Mouse (Mus musculus) heart, embryonic 16.5 days (tissue): ENCODE measurements around the gene Hoxa6. TPM values are rescaled to one million over a fixed set of nuclear protein-coding genes. Genes with fewer than 3 reads are reported as not detected.

Source experiments
- ATAC-seq: fragments of 200-750 bp; cut with Nextera tagmentation; replicated peaks from 2 replicates; pipeline ENCODE4 v1.8.0; 2017; ENCODE audit warnings: moderate number of reproducible peaks; ENCODE audit not compliant: insufficient read depth, low FRiP score; ENCODE audit errors: extremely low read depth
- H3K27ac ChIP-seq: fragments of 300-500 bp; sonication (generic); 2 replicates; pipeline ENCODE4 v1.5.1; 2014; ENCODE audit warnings: mild to moderate bottlenecking, low read length, control low read depth, moderate library complexity
- H3K27me3 ChIP-seq: fragments of 300-500 bp; sonication (generic); 2 replicates; pipeline ENCODE4 v1.6.1; 2014; ENCODE audit warnings: low read length, mixed read lengths; ENCODE audit not compliant: control insufficient read depth, insufficient read depth
- H3K36me3 ChIP-seq: fragments of 300-500 bp; sonication (generic); 2 replicates; pipeline ENCODE4 v1.6.1; 2014; ENCODE audit not compliant: control insufficient read depth, insufficient read depth
- H3K4me1 ChIP-seq: fragments of 300-500 bp; sonication (generic); 2 replicates; pipeline ENCODE4 v1.6.1; 2014; ENCODE audit warnings: low read length, mixed read lengths; ENCODE audit not compliant: control insufficient read depth, insufficient read depth
- H3K4me2 ChIP-seq: fragments of 300-500 bp; sonication (generic); 2 replicates; pipeline ENCODE4 v1.6.1; 2014; ENCODE audit warnings: low read depth, mild to moderate bottlenecking, control low read depth, low read length
- H3K4me3 ChIP-seq: fragments of 300-500 bp; sonication (generic); 2 replicates; pipeline ENCODE4 v1.5.1; 2014; ENCODE audit warnings: mild to moderate bottlenecking, control low read depth, low read length
- H3K9ac ChIP-seq: fragments of 300-500 bp; sonication (generic); 2 replicates; pipeline ENCODE4 v1.6.1; 2014; ENCODE audit warnings: low read length, control low read depth
- H3K9me3 ChIP-seq: fragments of 300-500 bp; sonication (generic); replicated peaks from 2 replicates; pipeline ENCODE4 v1.6.1; 2016; ENCODE audit warnings: low read length; ENCODE audit not compliant: control insufficient read depth
- WGBS: fragments of 180-500 bp; shearing (Covaris S2); extraction: QIAGEN DNeasy Blood & Tissue Kit; methylation state at CpG from one replicate; pipeline ENCODE4 v1.1.7; 2014; 5-methylcytosine and 5-hydroxymethylcytosine counted together
- polyA plus RNA-seq: library from polyadenylated mRNA; unstranded; fragments of >200 nt; fragmentation: Nextera tagmentation; extraction: Ambion mirVana; gene quantifications from 2 replicates; pipeline ENCODE4 v1.2.1, GENCODE M21; 2015

Gene Hoxa6
- polyA plus RNA-seq, 1 experiment from 2014 or later = not detected

DNA sequence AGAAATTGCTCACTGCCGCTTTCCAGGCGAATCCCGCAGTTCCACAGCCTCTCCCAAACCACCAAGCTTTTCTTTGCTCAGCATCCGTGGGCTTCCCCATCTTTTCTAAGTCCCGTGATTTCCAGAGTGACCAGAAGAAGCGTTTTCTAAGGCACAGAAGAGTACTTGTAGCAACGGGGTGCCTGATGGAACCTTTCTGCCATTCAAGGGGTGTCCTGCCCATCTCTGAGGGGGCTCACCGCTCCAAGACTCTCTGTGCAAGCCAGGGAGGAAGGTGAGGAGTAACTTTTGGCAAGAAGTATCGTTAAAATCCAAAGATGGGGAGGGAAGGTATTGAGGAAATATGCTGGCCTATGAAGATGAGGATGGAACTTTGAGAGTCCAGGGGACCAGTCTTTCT is 30.7 kb downstream of the Hoxa6 start:
- H3K27ac ChIP-seq = no peak overlapping the region
- 5% methylated on average over 9 of the region's 9 CpGs for WGBS
- peaks cover 93% of the 10 kb centered on the region for H3K27me3 ChIP-seq
- ATAC-seq = no peak
- peak overlapping the region; percentile 48 for H3K4me2 ChIP-seq
- H3K4me3 ChIP-seq = peak overlapping the region; percentile 49
- no peaks in the 10 kb centered on the region for H3K4me1 ChIP-seq
- peak overlapping the region; percentile 49 for H3K9ac ChIP-seq
- H3K9me3 ChIP-seq = no peaks in the 10 kb centered on the region
- H3K36me3 ChIP-seq = no peaks in the 10 kb centered on the region

- no peaks in the 10 kb centered on the region for H3K9me3 ChIP-seq
- H3K4me2 ChIP-seq = peak within 1 kb of the TSS; percentile 48
- no peak for ATAC-seq
- no peaks in the 10 kb centered on the region for H3K36me3 ChIP-seq
- peaks cover 93% of the 10 kb centered on the region for H3K27me3 ChIP-seq
- H3K4me3 ChIP-seq = peak within 1 kb of the TSS; percentile 49
- WGBS = 2% methylated on average over 36 of the region's 36 CpGs
- peak within 1 kb of the TSS; percentile 61 for H3K9ac ChIP-seq
- 0 out of 2 replicates have a peak, but pooled peaks cover 2% of the 10 kb centered on the region for H3K4me1 ChIP-seq
- peak within 1 kb of the TSS; percentile 41 for H3K27ac ChIP-seq
These were observed 31.3 kb downstream of the Hoxa6 start, which contains the start of gene 5730596B20Rik for GRCm38 (mm10) chr6:52177061-52177735. 5730596B20Rik (plus strand) TSS chr6:52177498.

DNA sequence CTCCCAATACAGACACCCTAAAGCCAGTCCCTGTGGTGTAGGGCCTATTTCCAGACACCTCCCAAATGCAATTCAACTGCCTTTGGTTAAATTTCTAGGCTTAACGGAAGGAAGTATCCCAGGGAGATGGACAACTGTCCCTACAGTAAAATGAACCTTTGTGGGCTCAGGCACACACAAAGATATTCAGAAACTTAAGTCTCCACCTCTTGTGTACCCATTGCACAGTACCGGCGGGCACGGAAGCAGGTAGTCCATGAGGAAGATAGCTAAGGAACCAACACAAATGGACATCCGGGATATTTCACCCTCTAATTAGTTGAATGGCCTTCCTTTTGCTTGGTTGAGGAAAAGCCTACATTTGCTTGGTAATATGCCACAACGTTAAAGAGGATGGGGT is 32.1 kb downstream of the Hoxa6 start:
- peaks cover 2% of the 10 kb centered on the region; the same call in 1 of the 2 replicates for H3K4me1 ChIP-seq
- peak overlapping the region; percentile 61; the same call in 1 of the 2 replicates for H3K9ac ChIP-seq
- peak overlapping the region; percentile 40 for H3K27ac ChIP-seq
- no peaks in the 10 kb centered on the region for H3K36me3 ChIP-seq
- H3K9me3 ChIP-seq = no peaks in the 10 kb centered on the region
- 1% methylated on average over 6 of the region's 6 CpGs for WGBS
- peaks cover 93% of the 10 kb centered on the region for H3K27me3 ChIP-seq
- peak overlapping the region; percentile 48 for H3K4me2 ChIP-seq
- ATAC-seq = no peak
- peak overlapping the region; percentile 49 for H3K4me3 ChIP-seq

- Histone ChIP-seq H3K4me2 (peak overlapping the region; percentile 48), H3K27ac (peak overlapping the region; percentile 40), H3K4me1 (peaks cover 2% of the 10 kb centered on the region; the same call in 1 of the 2 replicates), H3K4me3 (peak overlapping the region; percentile 49), H3K27me3 (peaks cover 93% of the 10 kb centered on the region), H3K9me3 (no peaks in the 10 kb centered on the region), H3K9ac (peak overlapping the region; percentile 61), H3K36me3 (no peaks in the 10 kb centered on the region)
- under 1% methylated on average over 25 of the region's 35 CpGs for WGBS
- no peak for ATAC-seq
These were observed 32.7 kb downstream of the Hoxa6 start for GRCm38 (mm10) chr6:52175864-52176263.

GRCm38 (mm10) chr6:52174968-52175751 is 33.4 kb downstream of the Hoxa6 start:
- H3K4me2 ChIP-seq = peak overlapping the region; percentile 16
- peak overlapping the region; percentile 40 for H3K27ac ChIP-seq
- no peaks in the 10 kb centered on the region for H3K36me3 ChIP-seq
- H3K4me3 ChIP-seq = peak overlapping the region; percentile 49
- no peak for ATAC-seq
- WGBS = 2% methylated on average over 32 of the region's 41 CpGs
- peak overlapping the region; percentile 61 for H3K9ac ChIP-seq
- H3K27me3 ChIP-seq = peaks cover 93% of the 10 kb centered on the region
- peaks cover 2% of the 10 kb centered on the region; the same call in 1 of the 2 replicates for H3K4me1 ChIP-seq
- H3K9me3 ChIP-seq = no peaks in the 10 kb centered on the region

- Histone ChIP-seq H3K4me1 (peaks cover 2% of the 10 kb centered on the region; the same call in 1 of the 2 replicates), H3K9me3 (no peaks in the 10 kb centered on the region), H3K36me3 (no peaks in the 10 kb centered on the region), H3K27ac (no peak overlapping the region), H3K27me3 (peaks cover 90% of the 10 kb centered on the region), H3K9ac (no peak overlapping the region), H3K4me2 (peak overlapping the region; percentile 51), H3K4me3 (peak overlapping the region; percentile 35)
- ATAC-seq = no peak
- WGBS = 11% methylated on average over 4 of the region's 4 CpGs
These were observed 34.9 kb downstream of the Hoxa6 start for GRCm38 (mm10) chr6:52173648-52174047.

DNA sequence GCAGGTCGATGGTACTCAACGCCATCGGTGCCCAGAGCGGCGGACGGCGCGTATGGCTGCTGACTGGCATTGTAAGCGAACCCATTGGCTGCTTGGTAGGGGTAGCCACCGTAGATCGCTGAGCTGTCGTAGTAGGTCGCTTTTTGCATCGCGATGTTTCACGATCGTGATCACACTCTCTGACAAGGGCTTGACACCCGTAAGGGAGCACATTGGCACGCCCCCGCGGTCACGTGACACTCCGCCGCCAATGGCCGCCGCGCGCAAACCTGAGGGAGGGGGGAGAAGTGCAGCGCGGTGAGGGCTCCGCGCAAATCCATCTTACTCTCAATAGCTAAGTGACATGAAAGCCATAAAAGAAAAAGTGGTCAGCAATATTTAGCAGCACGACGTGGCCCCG is 36.0 kb downstream of the Hoxa6 start:
- WGBS = 2% methylated on average over 35 of the region's 35 CpGs
- H3K27me3 ChIP-seq = peaks cover 92% of the 10 kb centered on the region
- H3K27ac ChIP-seq = peak overlapping the region; percentile 39
- peak; percentile 52 for ATAC-seq
- peaks cover 2% of the 10 kb centered on the region; the same call in 1 of the 2 replicates for H3K4me1 ChIP-seq
- H3K36me3 ChIP-seq = no peaks in the 10 kb centered on the region
- peak overlapping the region; percentile 51 for H3K4me2 ChIP-seq
- no peaks in the 10 kb centered on the region for H3K9me3 ChIP-seq
- H3K4me3 ChIP-seq = peak overlapping the region; percentile 35
- H3K9ac ChIP-seq = no peak overlapping the region

DNA sequence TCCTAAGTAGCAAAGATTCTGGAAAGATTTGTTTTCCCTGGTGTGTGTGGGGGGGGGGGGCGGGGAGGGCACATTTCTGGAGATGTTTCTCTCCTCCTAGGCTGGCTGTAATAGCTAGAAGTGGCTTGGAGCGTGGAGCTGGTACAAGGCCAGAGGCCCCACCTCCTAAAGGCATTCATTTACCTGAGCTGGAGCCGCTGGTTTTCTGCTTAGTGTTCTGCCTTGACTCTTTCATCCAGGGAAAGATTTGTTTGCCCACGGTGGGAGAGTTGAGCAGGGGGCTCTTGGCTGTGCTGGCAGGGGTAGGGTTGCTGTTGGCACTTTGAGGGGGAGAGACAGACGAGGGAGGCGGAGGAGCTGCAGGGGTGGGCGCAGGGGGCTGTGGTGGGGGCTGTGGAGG is 36.6 kb downstream of the Hoxa6 start:
- H3K4me3 ChIP-seq = peak overlapping the region; percentile 35; the same call in 1 of the 2 replicates
- 16% methylated on average over 7 of the region's 7 CpGs for WGBS
- ATAC-seq = no peak
- H3K4me1 ChIP-seq = peaks cover 2% of the 10 kb centered on the region; the same call in 1 of the 2 replicates
- no peak overlapping the region for H3K9ac ChIP-seq
- H3K4me2 ChIP-seq = peak overlapping the region; percentile 51
- peak overlapping the region; percentile 39; the same call in 1 of the 2 replicates for H3K27ac ChIP-seq
- no peaks in the 10 kb centered on the region for H3K9me3 ChIP-seq
- H3K36me3 ChIP-seq = no peaks in the 10 kb centered on the region
- peaks cover 90% of the 10 kb centered on the region for H3K27me3 ChIP-seq

DNA sequence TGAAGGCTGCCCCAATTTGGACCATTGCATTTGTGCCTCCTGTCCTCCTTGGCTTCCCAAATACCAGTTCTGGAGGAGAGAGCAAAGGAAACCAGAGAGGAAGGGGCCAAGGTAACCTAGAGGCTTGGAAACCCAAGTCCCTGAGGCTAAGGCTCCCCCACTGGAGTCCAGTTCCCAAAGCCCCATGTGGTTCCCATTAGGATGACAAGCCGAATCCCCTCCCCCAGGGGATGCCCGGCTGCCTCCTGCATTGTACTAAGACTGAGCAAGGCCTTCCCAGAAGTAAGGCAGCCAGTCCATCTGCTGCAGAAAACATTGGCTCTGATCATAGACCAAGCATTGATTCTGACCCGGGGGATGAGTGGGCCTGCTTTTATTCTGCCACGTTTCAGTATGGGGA is 37.2 kb downstream of the Hoxa6 start:
- ATAC-seq = no peak
- H3K4me1 ChIP-seq = peaks cover 2% of the 10 kb centered on the region; the same call in 1 of the 2 replicates
- no peaks in the 10 kb centered on the region for H3K9me3 ChIP-seq
- H3K27me3 ChIP-seq = peaks cover 90% of the 10 kb centered on the region
- H3K4me3 ChIP-seq = no peak overlapping the region
- H3K9ac ChIP-seq = no peak overlapping the region
- no peak overlapping the region for H3K4me2 ChIP-seq
- peak overlapping the region; percentile 33 for H3K27ac ChIP-seq
- 16% methylated on average over 4 of the region's 4 CpGs for WGBS
- no peaks in the 10 kb centered on the region for H3K36me3 ChIP-seq
